Mouse (Mus musculus) heart, embryonic 14.5 days (tissue): ENCODE measurements around the gene Fam126a. TPM values are rescaled to one million over a fixed set of nuclear protein-coding genes. Genes with fewer than 3 reads are reported as not detected.

ENCODE experiments used
- ATAC-seq: fragments of 200-750 bp; cut with Nextera tagmentation; 2 replicates; pipeline ENCODE4 v1.8.0; 2017; ENCODE audit warnings: low read depth, moderate TSS enrichment; ENCODE audit not compliant: insufficient number of reproducible peaks, insufficient read depth, low FRiP score
- H3K27ac ChIP-seq, 2 experiments: fragments of 200-500 bp in 1 of 2; fragments of 300-500 bp in 1 of 2; sonication (generic) in 1 of 2; replicated peaks in 1 of 2; 2 replicates each; pipeline ENCODE4 v1.5.1; 2012 to 2014; ENCODE audit warnings: low read depth in 2 of 2, low read length in 2 of 2, control low read depth in 1 of 2, mild to moderate bottlenecking in 1 of 2, mixed read lengths in 1 of 2; ENCODE audit not compliant: control insufficient read depth in 1 of 2, insufficient read depth in 1 of 2
- H3K27me3 ChIP-seq: fragments of 300-500 bp; sonication (generic); 2 replicates; pipeline ENCODE4 v1.6.1; 2014; ENCODE audit warnings: mild to moderate bottlenecking, low read length, control low read depth; ENCODE audit not compliant: control insufficient read depth, insufficient read depth
- H3K36me3 ChIP-seq: fragments of 300-500 bp; sonication (generic); 2 replicates; pipeline ENCODE4 v1.6.1; 2014; ENCODE audit warnings: mild to moderate bottlenecking, control low read depth, low read length, mixed read lengths; ENCODE audit not compliant: control insufficient read depth, insufficient read depth
- H3K4me1 ChIP-seq, 2 experiments: fragments of 200-500 bp in 1 of 2; fragments of 300-500 bp in 1 of 2; sonication (generic) in 1 of 2; 2 replicates each; pipeline ENCODE4 v1.6.1; 2012 to 2014; ENCODE audit warnings: low read length in 2 of 2, control low read depth in 1 of 2, mixed read lengths in 1 of 2; ENCODE audit not compliant: control insufficient read depth in 2 of 2, insufficient read depth in 2 of 2
- H3K4me2 ChIP-seq: fragments of 300-500 bp; sonication (generic); 2 replicates; pipeline ENCODE4 v1.6.1; 2014; ENCODE audit warnings: mild to moderate bottlenecking, low read length
- H3K4me3 ChIP-seq, 2 experiments: fragments of 200-500 bp in 1 of 2; fragments of 300-500 bp in 1 of 2; sonication (generic) in 1 of 2; 2 replicates each; pipeline ENCODE4 v1.5.1; 2012 to 2014; ENCODE audit warnings: low read length in 2 of 2, mild to moderate bottlenecking in 2 of 2, control low read depth in 1 of 2, low read depth in 1 of 2, moderate library complexity in 1 of 2; ENCODE audit not compliant: control insufficient read depth in 1 of 2, insufficient read depth in 1 of 2
- H3K9ac ChIP-seq: fragments of 300-500 bp; sonication (generic); 2 replicates; pipeline ENCODE4 v1.6.1; 2014; ENCODE audit warnings: mild to moderate bottlenecking, low read length
- H3K9me3 ChIP-seq: fragments of 300-500 bp; sonication (generic); 2 replicates; pipeline ENCODE4 v1.6.1; 2016; ENCODE audit warnings: low read length, control low read depth; ENCODE audit not compliant: control insufficient read depth
- WGBS: fragments of 180-500 bp; shearing (Covaris S2); extraction: QIAGEN DNeasy Blood & Tissue Kit; methylation state at CpG from one replicate; pipeline ENCODE4 v1.1.7; 2014; 5-methylcytosine and 5-hydroxymethylcytosine counted together
- polyA plus RNA-seq: library from polyadenylated mRNA; unstranded; fragments of >200 nt; fragmentation: Nextera tagmentation; extraction: Ambion mirVana; gene quantifications from 2 replicates; pipeline ENCODE4 v1.2.1, GENCODE M21; 2014

Gene Fam126a
- polyA plus RNA-seq, 1 experiment from 2014 or later: 45.4 TPM

DNA sequence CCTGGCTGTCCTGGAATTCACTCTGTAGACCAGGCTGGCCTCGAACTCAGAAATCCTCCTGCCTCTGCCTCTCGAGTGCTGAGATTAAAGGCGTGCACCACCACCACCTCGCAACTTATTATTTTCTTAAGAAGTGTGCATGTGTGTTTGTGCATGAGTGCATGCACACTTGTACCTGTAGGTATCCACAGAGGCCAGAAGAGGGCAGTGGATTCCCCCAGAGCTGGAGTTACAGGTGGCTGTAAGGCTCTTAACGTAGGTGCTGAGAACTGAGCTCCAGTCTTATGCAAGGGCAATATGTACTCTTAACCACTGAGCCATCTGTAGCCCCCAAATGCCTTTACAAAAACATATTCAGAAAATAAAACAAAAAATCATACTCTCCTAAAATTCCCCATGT, 77.4 kb downstream of the Fam126a start:
- Histone ChIP-seq H3K9me3 (no peaks in the 10 kb centered on the region), H3K4me3 (no peak overlapping the region), H3K27ac (no peak overlapping the region), H3K9ac (no peak overlapping the region), H3K36me3 (no peaks in the 10 kb centered on the region), H3K4me2 (no peak overlapping the region), H3K27me3 (no peaks in the 10 kb centered on the region), H3K4me1 (no peaks in the 10 kb centered on the region)
- 94% methylated on average over 5 of the region's 5 CpGs for WGBS
- no peak for ATAC-seq

DNA sequence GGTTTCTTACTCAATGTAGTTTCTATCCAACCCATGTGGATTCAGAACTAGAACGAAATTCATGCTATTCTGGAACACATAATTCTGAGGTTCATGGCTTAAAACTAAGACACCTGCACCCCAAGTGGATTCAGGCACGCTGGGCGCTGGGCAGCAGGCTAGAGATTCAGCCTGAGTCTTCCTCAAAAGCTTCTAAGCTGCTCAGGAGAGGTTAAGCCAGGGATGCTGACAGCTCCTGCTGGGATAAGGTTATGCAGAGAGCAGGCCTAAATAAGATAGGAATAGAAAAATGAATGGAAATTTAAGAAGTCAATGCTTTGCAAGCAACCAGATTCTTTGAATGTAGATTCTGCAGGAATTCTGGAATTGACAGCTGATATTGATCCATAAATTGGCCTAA, 82.4 kb downstream of the Fam126a start:
- Histone ChIP-seq H3K4me2 (no peak overlapping the region), H3K4me1 (no peaks in the 10 kb centered on the region), H3K27ac (no peak overlapping the region), H3K36me3 (no peaks in the 10 kb centered on the region), H3K9me3 (no peaks in the 10 kb centered on the region), H3K27me3 (no peaks in the 10 kb centered on the region), H3K4me3 (no peak overlapping the region), H3K9ac (no peak overlapping the region)
- ATAC-seq: no peak
- 45% methylated on average over 3 of the region's 3 CpGs for WGBS

DNA sequence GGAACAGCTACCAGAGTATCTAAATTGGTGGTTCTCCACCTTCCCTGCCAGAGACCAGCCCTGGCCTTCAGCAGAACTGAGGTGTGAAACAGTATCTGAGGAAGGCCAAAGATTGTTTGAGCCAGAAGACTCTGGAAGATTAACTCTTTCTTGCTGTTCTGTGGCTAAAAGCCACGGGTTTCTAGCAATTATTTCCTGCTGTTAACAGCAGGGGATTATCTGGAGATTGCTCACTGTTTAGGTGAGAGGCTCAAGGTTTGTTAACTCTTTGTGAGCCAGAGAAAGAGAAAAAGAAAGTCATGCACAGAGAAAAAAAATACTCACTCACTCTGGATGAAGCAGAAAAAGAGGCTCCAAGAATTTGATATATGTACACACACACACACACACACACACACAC, 85.4 kb downstream of the Fam126a start:
- Histone ChIP-seq H3K9ac (no peak overlapping the region), H3K27ac (no peak overlapping the region), H3K9me3 (no peaks in the 10 kb centered on the region), H3K4me2 (no peak overlapping the region), H3K27me3 (no peaks in the 10 kb centered on the region), H3K4me1 (no peaks in the 10 kb centered on the region), H3K4me3 (no peak overlapping the region), H3K36me3 (no peaks in the 10 kb centered on the region)
- ATAC-seq: no peak
- 11% methylated on average over 1 of the region's 1 CpGs for WGBS

DNA sequence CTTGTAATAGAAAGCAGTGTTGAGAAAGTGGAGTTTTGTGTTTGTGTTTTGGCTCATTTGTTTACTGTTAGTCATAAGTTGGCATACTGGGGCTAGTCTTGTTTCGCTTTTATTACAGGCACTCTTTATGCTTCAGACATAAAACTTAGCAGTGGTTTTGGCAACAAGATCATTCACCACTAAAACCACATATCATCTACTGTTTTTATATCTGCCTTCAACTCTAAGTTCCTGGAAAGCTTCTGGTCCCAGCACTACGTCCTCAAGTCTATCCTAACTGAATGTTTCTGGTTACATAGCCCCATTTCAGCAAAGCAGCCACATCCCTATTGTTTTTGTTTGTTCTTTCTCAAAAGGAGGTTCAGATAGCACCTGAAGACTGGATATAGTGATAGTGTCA, 87.0 kb downstream of the Fam126a start:
- Histone ChIP-seq H3K27me3 (no peaks in the 10 kb centered on the region), H3K4me2 (no peak overlapping the region), H3K4me3 (no peak overlapping the region), H3K9me3 (no peaks in the 10 kb centered on the region), H3K4me1 (no peaks in the 10 kb centered on the region), H3K27ac (no peak overlapping the region), H3K9ac (no peak overlapping the region), H3K36me3 (no peaks in the 10 kb centered on the region)
- 83% methylated on average over 2 of the region's 2 CpGs for WGBS
- no peak for ATAC-seq

DNA sequence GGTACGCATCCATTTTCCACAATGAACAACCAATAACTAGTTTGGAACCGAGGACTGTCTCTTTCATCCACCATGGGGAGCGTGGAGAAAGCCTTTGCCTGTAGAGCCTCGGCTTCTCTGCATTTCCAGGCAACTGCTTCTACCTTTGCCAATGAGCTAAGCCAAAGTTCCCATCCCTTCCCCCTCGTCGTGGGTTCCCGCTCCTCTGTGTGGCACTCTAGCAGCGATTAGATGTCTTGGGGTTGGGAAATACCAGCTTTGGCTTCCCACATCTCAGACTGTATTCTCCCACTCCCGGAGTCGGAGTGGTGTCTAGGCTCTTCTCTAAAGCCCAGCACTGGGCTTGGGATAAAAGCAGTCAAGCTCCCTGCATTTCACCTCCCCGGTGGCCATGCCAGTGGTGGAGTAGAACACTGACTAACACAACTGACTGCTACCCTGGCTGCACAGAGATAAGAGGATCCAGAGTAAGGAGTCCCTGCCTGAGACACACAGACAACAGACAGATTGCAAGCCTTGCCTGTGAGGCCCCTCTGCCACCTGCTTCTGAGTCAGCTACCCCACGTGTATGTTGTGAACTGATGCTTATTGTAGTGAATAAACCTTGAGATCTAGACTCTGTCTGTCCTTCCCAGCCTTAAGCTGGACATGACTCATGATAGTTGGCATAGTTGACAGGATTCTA, 106.9 kb downstream of the Fam126a start:
- no peaks in the 10 kb centered on the region for H3K27me3 ChIP-seq
- H3K27ac ChIP-seq: peak overlapping the region; percentile 76 to 91
- no peak overlapping the region; the same call in 1 of the 2 replicates for H3K4me2 ChIP-seq
- H3K36me3 ChIP-seq: no peaks in the 10 kb centered on the region
- peaks cover 22 to 31% of the 10 kb centered on the region in 2 experiments for H3K4me1 ChIP-seq
- no peaks in the 10 kb centered on the region for H3K9me3 ChIP-seq
- no peak for ATAC-seq
- no peak overlapping the region for H3K4me3 ChIP-seq
- 75% methylated on average over 12 of the region's 12 CpGs for WGBS
- H3K9ac ChIP-seq: 0 out of 2 replicates have a peak overlapping the region, but pooled peaks have one; percentile 1

DNA sequence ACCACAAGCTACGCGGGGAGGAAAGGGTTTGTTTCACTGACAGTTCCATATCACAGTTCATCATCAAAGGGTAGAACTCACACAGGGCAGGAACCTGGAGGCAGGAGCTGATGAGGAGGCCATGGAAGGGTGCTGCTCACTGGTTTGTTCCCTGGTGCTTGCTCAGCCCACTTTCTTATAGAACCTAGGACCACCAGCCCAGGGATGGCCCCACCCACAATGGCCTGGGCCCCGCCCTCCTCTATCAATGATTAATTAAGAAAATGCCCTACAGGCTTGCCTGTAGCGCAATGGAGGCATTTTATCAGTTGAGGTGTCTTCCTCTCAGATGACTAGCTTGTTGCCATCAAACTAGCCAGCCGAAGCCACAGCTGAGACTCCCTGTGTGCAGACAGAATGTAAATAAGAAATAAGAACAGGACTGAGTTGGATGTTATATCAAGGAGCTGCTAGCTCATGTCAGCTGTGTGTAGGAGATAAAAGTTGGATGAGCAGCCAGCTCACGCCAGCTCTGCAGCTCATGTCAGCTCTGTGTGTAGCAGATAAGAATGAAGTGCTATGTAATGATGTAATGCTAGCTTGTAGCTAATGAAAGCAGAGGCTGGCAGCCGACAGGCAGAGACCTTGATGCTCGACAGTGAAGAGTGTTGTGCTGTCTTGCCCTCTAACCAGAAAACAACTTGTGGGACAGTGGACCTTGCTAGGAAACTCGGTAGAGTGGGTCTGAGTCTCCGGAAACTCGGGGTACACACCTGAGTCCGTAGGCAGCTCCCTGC, 107.8 kb downstream of the Fam126a start:
- Histone ChIP-seq H3K9me3 (no peaks in the 10 kb centered on the region), H3K4me2 (peak overlapping the region; percentile 21), H3K9ac (no peak overlapping the region), H3K4me1 (peaks cover 22 to 31% of the 10 kb centered on the region in 2 experiments), H3K27ac (peak overlapping the region; percentile 76 to 91), H3K4me3 (no peak overlapping the region), H3K27me3 (no peaks in the 10 kb centered on the region), H3K36me3 (no peaks in the 10 kb centered on the region)
- 35% methylated on average over 12 of the region's 12 CpGs for WGBS
- ATAC-seq: peak; percentile 87

DNA sequence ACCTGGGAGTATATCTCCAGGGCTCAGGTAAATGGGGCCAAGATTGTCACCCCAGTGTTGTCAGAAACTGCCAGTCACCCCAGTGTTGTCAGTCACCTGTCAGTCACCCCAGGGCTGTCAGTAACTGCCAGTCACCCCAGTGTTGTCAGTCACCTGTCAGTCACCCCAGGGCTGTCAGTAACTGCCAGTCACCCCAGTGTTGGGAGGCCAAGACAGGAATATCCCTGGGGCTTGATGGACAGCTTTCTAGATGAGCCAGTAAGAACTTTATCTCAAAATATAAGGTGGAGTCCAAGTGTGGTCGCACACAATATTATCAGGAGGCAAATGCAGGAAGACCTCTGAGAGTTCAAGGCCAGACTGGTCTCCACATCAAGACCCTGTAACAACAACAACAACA, 109.2 kb downstream of the Fam126a start:
- no peak overlapping the region for H3K9ac ChIP-seq
- H3K9me3 ChIP-seq: no peaks in the 10 kb centered on the region
- WGBS: 77% methylated on average over 1 of the region's 1 CpGs
- H3K4me2 ChIP-seq: no peak overlapping the region
- peaks cover 22 to 31% of the 10 kb centered on the region in 2 experiments for H3K4me1 ChIP-seq
- H3K27me3 ChIP-seq: no peaks in the 10 kb centered on the region
- no peak overlapping the region for H3K4me3 ChIP-seq
- no peak for ATAC-seq
- H3K36me3 ChIP-seq: no peaks in the 10 kb centered on the region
- H3K27ac ChIP-seq: no peak overlapping the region
